Mouse (Mus musculus) lung, postnatal 0 days (tissue): Measurements from ENCODE around the gene Ninl.

Experiments
- CTCF ChIP-seq: IDR thresholded peaks from 2 replicates; pipeline ENCODE4 v1.5.1; 2016; ENCODE audit warnings: antibody characterized with exemption, mild to moderate bottlenecking
- EP300 ChIP-seq: IDR thresholded peaks from 2 replicates; pipeline ENCODE4 v1.6.1; 2016; ENCODE audit warnings: antibody characterized with exemption, mild to moderate bottlenecking, control low read depth

DNA sequence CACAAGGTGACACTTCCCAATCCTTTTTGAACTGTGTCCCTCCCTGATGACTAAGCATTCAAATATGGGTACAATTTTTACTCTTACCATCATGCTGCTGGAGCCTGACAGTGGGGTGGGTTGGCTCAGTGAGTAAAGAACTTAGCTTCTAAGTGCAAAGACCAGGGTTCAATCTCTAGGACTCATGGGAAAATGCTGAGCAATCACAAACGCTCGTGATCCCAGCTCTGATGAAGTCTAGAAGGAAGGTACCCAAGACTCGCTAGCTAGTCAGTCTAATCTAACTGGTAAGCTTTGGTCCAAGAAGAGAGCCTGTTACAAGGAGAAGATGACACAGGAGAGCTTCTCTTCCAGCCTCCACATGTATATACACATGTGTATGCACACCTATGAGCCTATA is 4.7 kb downstream of the Ninl start:
- TF ChIP-seq CTCF: no peak
- TF ChIP-seq EP300: no peak
